Mouse (Mus musculus) gastrocnemius, adult 8-10 months (tissue): ENCODE measurements around the gene Pprc1. TPM values are rescaled to one million over a fixed set of nuclear protein-coding genes. Genes with fewer than 3 reads are reported as not detected.

Experiments
- DNase-seq, 2 experiments: peaks; one replicate each; pipeline ENCODE4 v3.0.0; 2022; ENCODE audit warnings: low spot score in 2 of 2
- total RNA-seq, 4 experiments: library from RNA; stranded (reverse); gene quantifications; 2 replicates each; pipeline ENCODE4 v1.2.4; 2022

Pprc1 gene
- total RNA-seq = 10 to 100 TPM; 13.0 to 22.8 (median 14.7) TPM

DNA sequence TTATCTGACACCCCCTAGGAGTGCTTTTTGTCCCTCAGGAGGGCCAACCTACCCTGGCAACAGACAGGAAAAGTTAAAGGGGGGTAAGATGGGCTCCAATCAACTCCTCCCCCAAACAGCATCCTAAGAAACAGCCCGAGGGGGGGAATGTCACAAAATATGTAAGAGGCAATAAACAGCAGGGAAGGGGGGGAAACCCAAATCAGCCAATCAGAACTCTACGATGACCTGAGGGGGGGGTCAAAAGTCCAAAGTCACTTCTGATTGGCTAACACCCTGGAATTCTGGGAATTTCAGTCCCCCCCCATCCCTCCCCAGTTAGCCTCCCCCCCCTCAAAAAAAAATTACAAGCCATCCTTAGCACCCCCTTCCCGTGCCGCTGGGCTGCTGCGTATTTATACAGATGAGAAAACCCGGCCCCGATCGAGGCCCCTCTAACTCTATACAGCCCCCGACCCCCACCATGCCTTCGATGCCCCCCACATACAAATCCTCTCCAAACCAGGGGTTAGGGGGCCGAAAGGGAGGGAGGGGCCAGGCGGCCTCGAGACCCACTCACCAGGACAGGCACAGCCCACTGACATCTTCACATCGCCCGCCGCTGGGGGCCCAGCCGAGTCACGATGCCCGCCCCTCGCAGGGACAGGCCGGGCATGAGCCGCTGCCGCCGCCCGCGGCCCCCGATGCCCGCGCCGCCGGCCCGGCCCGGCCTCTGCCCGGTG lies at the start of gene Pprc1:
Pprc1 (plus strand) TSS at position 616 of the 722 bp plus-strand sequence.
- DNase-seq = peak; percentile 19 to 34

GRCm38 (mm10) chr19:45997365-45997764 lies 47.3 kb upstream of the Pprc1 start:
- no peak for DNase-seq

DNA sequence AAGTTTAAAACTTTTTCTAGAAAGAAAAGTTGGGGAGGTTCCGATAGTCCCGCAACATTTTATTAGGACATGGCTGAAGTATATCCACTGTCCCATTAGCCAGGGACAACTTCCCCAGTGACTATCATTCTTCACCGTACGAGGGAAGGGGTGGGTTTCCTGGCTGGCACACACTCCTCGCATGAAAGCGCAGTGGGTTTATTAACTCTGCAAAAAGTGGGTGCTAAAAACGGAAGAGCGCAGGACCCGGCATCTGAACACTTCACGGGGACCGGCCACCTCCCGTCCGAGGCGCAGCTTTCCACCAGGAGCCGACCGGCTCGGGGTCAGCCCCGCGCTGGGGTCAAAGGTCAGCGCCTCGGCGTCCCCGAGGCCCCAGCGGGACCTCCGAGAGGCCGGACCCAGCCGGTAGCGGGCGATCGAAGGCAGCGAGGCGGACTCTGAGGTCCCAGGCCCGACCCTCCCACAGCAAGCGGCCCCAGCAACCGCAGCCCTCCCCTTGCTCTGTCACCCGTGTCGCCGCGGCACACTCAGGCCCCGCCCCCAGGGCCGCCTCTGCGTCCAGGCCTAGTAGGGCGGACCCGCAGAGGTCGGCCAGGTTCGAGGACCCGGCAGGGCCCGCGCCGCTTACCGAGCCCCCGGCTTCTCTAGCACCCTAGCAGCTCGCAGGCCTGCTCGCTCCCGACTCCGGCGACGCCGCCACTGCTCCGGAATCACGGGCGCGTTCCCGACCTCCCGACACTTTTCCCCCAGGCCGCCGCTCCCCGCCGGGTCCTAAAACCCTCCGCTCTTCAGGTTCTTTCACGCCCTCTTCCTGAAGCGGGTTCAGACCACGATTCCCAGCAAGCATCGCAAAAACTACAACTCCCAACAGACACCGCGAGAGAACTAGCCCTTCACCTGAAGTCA lies 46.6 kb upstream of the Pprc1 start, which contains the start of gene Armh3:
Armh3 (minus strand) TSS at position 704 of the 909 bp plus-strand sequence.
- DNase-seq = peak; percentile 77 to 83

- no peak for DNase-seq
Observed at GRCm38 (mm10) chr19:45998694-45999217, 45.9 kb upstream of the Pprc1 start.

GRCm38 (mm10) chr19:45999378-45999777 lies 45.3 kb upstream of the Pprc1 start:
- no peak for DNase-seq

DNA sequence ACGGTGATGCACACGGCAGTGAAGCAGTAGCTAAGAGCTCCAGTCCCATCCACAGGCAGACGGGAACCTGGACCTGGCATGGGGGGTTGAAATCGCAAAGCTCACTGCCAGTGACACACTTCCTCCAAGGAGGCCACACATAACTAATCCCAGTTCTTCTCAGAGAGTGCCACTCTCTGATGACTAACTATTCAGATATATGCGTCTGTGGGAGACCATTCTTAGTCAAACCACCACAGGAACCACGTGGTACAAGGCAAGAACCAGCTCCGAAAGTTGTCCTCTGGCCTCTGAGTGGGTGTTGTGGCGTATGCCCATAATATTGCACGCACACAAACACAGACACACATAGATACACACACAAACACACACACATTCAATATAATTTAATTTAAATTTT lies 42.4 kb upstream of the Pprc1 start:
- no peak for DNase-seq

DNA sequence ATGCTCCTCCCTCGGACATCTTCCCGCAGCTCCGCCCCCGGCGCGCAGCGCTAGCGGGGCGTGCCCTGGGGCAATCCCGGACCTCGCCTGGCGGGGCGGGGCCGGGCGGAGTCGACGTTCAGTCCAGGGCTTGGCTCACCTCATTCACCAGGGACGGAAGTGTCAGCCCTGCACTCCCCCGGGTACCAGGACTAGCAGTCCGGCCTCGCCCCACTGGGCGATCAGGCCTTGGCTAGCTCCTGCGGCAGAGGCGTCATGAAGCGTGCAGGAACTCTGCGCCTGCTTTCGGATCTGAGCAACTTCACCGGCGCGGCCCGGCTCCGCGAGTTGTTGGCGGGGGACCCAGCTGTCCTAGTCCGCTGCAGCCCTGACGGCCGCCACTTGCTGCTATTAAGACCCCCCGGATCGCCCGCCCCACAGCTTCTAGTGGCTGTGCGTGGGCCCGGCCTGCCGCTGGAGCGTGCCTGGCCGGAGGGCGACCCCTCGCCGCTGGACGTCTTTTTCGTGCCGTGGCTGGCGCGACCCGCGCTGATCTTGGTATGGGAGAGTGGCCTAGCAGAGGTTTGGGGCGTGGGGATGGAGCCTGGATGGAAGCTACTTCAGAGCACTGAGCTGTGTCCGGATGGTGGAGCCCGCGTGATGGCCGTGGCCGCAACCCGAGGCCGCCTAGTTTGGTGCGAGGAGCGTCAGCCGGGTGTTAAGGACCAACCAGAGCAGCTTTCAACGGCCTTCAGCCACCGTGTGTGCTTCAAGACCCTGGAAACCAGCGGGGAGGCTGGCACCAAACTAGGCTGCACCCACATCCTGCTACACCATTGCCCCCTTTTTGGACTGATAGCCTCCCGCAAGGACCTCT lies 41.1 kb upstream of the Pprc1 start, which contains the start of gene Hps6:
Hps6 (plus strand) TSS at position 138 of the 856 bp plus-strand sequence.
- DNase-seq = peak; percentile 86 to 88

GRCm38 (mm10) chr19:46004814-46005466 lies 39.7 kb upstream of the Pprc1 start:
- DNase-seq = no peak

DNA sequence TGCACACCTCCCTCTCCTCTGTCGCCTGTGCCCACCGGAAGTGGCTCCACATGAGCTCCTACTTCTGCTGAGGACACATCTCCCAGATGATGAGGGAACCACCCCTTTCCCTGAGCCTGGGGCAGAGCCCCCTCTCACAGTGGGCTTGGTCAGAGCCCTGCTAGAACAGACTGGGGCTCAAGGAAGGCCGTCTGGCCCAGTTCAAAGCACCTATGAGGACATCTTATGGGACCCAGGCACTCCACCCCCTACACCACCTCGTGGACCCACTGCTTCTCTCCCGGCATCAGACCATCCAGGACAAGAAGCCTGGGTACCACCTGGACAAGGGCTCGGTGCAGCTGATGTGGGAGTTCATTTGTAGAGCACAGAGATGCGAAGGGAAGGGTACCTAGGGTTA lies 39.0 kb upstream of the Pprc1 start:
- DNase-seq = no peak

DNA sequence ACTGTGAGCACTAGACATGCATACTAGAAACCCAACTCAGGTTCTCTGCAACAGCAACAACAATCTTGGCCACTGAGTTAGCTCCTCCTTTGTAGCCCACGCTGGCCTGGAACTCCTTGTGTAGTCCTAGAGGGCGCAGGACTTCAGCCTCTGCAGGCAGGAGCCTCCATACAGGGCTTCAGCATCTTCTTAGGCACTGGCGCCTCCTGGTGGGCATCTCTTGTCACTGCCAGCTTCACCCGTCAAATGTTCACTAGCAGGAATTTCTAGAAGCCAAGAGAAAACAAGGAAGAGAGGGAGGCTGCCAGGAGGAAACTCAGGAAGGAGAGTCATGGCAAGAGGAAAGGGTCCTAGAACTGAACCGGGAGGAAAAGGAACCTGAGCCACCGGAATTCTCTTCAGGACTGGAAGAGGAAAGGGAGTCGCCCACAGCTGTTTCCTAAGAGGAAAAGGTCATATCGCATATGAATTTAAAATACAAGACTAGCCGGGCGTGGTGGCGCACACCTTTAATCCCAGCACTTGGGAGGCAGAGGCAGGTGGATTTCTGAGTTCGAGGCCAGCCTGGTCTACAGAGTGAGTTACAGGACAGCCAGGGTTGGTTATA lies 30.0 kb upstream of the Pprc1 start:
- DNase-seq = peak; percentile 76 to 81

- no peak for DNase-seq
Observed at GRCm38 (mm10) chr19:46016023-46016422, 28.7 kb upstream of the Pprc1 start.

GRCm38 (mm10) chr19:46024959-46025358 lies 19.7 kb upstream of the Pprc1 start:
- DNase-seq = no peak

DNA sequence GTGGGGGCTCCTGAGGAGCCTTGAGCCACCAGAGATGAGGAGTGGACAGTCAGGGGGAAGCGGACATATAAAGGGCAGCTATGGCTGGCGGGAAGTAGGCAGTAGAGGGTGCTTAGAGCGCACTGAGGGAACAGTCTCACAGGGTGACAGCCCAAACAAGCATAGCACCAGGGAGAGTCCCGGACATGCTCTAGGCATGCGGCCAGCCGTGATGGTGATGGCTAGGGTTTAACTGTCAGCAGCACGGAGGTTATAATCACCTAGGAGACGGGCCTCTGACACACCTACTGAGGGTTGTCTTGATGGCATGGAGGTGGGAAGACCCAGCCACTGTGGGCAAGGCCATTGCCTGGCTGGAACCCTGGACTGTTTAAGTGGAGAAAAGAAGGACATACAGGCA lies 18.1 kb upstream of the Pprc1 start:
- DNase-seq = no peak

DNA sequence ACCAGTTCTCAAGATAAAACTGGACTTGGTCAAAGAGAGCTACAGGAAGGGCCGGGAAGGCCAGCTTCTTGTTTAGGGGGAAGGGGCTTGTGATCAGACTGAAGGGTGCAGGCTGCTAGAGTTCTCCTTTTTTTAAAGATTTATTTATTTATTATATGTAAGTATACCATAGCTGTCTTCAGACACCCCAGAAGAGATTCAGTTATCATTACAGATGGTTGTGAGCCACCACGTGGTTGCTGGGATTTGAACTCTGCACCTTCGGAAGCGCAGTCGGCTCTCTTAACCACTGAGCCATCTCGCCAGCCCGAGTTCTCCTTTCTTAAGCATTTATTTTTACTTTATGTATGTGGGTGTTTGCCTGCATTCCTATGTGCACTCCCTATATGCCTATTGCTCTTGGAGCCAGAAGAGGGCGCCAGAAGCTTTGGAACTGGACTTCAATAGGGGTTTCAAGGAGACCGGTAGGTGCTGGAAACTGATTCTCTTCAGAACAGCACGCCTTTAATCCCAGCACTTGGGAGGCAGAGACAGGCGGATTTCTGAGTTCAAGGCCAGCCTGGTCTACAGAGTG lies 15.9 kb upstream of the Pprc1 start:
- no peak for DNase-seq

DNA sequence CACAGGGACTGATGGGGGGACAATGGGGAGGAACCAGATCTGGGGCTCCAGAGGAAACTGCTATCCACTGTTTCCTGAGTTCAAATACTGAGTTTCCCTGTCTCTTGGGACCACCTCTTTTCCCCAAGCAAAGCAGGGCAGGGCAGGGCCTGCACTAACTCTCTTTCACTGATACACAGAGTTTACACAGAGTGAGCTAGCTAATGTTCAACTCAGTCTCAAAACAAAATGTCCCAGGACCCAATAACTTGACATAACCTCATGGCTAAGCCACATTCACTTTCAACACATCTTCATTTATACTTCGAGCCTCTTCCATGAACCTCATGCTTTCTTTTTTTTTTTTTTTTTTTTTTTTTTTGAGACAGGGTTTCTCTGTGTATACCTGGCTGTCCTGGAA lies 15.0 kb upstream of the Pprc1 start:
- DNase-seq = no peak

DNA sequence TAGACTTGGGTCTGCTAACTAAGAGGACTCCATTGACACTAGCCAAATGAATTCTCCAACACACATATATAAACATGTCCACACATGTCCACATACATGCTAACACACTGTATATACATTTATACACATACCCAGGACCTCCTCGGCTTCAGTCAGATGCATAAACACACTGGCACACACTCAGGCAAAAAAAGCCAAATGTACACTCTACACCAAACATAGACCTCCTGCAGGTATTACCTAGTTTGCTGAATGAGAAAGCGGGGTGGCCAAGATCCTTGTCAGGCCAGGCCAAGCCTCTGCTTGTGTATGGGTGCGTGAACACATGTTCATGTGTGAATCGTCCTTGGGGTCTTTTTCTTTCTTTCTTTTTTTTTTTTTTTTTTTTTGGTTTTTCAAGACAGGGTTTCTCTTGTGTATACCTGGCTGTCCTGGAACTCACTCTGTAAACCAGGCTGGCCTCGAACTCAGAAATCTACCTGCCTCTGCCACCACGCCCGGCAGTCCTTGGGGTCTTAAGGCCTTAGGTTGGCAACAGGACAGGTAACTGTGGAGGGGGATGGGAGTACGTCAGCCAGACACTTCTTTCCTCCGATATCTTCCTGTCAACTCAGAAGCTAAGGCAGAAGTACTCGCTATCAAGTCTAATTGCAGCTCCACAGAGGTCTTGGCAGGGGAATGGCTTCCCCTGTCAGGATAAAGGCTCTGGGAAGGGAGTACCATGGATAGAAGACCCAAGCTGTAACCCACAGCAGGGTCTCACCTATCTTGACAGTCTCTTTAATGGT lies 14.3 kb upstream of the Pprc1 start:
- no peak for DNase-seq

GRCm38 (mm10) chr19:46031689-46032432 lies 12.8 kb upstream of the Pprc1 start:
- no peak for DNase-seq
